Mouse (Mus musculus) layer of hippocampus, adult 2 months (tissue): ENCODE results near the gene Dda1. TPM values are rescaled to one million over a fixed set of nuclear protein-coding genes. Genes with fewer than 3 reads are reported as not detected.

ENCODE experiments used
- DNase-seq, 2 experiments: peaks; one replicate each; pipeline ENCODE4 v3.0.0; 2022; ENCODE audit warnings: low spot score in 2 of 2
- H3K27ac ChIP-seq: fragments of 200-600 bp; 2 replicates; pipeline ENCODE4 v1.8.1; 2022
- H3K4me3 ChIP-seq: fragments of 200-600 bp; 2 replicates; pipeline ENCODE4 v1.8.1; 2022; ENCODE audit warnings: mild to moderate bottlenecking
- CTCF ChIP-seq: fragments of 200-600 bp; conservative IDR thresholded peaks from 2 replicates; pipeline ENCODE4 v1.8.1; 2022; ENCODE audit warnings: antibody characterized with exemption, mild to moderate bottlenecking, moderate library complexity
- total RNA-seq, 2 experiments: library from RNA; stranded (reverse); gene quantifications; 2 replicates each; pipeline ENCODE4 v1.2.3; 2021

The Dda1 gene
- total RNA-seq, 2 experiments from 2014 or later: 83.2 to 89.7 TPM

DNA sequence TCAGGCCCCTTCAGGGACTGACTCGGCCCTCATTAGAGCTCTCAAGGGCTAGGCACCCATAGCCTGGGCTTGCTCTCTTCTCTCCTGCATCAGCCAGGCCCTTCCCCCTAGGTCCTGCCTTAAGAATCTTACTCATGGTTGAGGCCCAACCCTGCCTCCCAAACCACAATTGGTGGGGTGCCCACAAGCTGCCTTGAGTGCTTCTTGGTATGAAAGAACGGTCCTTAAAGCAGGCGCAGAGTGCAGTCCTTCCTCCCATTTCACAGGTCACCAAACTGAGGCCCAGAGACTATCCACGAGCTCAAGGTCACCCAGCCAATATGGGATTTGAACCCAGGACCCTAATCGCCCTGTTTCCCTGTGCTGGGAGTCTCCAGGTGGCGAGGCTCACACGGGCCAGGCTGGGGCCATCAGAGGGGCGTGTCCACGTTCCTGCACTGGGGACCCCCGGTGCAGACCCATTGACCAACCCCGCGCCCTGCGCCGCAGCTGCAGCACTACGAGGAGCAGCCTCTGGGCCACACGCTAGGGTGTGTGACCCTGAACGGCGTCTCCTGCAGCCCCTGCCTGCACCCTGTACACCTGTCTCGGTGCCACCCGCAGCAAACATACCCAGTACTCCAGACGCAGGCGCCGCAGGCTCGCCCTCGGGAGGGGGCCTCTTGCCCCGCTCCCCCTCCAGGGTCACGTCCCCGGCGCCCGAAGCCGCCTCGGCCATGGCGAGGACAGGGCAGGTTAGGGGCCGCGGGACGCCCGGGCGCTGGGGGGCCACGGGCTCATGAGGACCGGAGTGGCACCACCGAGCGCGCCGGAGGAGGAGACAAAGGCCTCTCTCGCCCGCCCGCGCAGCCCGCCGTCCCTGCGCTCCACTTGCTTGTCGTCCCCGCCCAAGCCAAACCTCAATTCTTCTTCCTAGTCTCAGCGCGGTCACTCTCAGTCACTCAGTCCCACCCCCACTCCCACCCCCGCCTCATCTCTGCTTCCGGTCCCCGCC lies 16.4 kb downstream of the Dda1 start, which contains the start of gene Ano8:
Ano8 (minus strand) TSS at position 822 of the 994 bp plus-strand sequence.
- Histone ChIP-seq H3K27ac (peak within 1 kb of the TSS; percentile 96), H3K4me3 (peak within 1 kb of the TSS; percentile 97)
- no peak for TF ChIP-seq CTCF
- DNase-seq: peak; percentile 88 to 90

DNA sequence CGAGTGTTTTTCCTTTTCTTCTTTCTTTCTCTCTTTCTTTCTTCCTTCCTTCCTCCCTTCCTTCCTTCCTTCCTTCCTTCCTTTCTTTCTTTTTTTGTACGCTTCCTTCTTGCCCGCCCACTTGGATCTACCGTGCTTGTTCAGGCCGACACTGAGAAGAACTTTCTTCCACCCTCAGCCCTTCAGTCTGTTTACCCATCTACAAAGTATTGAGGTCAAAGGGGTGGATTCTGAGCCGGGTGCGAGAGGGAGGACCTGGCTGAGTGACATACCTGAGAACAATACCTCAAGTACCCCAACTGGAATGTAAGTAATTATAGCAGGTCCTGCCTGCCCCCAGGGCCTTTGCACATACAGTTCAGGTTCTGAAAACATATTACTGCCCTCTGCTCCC lies 17.1 kb downstream of the Dda1 start:
- Histone ChIP-seq H3K27ac (peak overlapping the region; percentile 96), H3K4me3 (peak overlapping the region; percentile 97)
- no peak for DNase-seq
- TF ChIP-seq CTCF: no peak

DNA sequence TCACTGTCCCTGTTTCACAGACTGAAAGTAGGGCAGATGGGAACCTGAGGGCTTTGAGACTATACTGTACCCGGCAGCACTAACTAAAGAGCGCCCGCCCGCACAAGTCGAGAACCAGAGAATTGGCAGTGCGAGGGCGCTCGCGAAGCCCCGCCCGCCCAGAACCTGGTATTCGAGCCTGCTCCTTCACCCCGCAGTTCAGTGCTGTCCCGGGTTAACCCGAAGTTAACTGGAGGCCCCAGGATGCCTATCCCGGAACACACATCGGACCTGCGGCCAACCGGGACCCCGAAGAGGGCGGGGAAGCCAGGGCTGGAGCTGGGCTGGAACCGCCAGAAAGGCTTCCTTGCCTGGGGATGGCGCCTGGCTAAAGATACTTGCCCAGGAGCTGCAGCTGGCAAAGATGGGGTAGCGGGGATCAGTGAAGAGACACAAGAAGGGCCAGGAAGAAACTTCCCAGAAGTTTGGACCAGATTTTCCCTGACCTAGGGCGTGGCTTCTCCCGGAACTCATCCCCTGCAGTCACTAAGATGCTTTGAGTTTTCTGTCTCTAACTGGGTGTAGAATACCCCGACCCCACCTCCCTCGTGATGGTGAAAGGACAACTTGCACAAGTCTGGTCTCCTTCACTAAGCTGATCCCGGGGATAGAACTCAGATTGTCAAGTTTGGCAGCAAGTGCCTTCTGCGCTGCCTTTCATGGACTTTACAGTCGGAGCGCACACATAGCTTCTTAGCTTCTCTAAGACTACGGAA lies 18.9 kb downstream of the Dda1 start, which contains the start of gene Gtpbp3:
Gtpbp3 (plus strand) TSS at position 413 of the 755 bp plus-strand sequence.
- no peak for TF ChIP-seq CTCF
- Histone ChIP-seq H3K27ac (peak within 1 kb of the TSS; percentile 90), H3K4me3 (peak within 1 kb of the TSS; percentile 90)
- DNase-seq: peak; percentile 71 to 82

DNA sequence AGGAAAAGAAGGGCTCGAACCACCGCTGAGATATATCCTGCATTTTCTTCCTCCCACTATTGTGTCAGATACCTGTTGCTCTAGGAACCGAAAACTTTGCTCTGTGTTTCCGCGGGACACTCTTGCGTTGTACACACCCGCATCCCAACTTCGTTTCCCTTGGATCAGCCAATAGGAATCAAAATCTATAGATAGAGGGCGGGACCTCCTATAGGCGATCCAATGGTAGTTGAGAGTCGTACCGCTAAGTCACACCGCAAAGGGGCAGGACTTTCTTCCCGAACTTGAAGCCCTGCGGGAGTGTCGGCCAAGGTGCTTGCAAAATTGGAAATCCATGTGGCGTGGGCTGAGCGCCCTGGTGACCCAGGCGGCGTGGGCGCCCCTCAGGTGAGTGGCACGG lies 19.5 kb downstream of the Dda1 start:
- peak; percentile 46 for TF ChIP-seq CTCF
- H3K4me3 ChIP-seq: peak overlapping the region; percentile 90
- peak overlapping the region; percentile 90 for H3K27ac ChIP-seq
- peak; percentile 87 to 92 for DNase-seq

DNA sequence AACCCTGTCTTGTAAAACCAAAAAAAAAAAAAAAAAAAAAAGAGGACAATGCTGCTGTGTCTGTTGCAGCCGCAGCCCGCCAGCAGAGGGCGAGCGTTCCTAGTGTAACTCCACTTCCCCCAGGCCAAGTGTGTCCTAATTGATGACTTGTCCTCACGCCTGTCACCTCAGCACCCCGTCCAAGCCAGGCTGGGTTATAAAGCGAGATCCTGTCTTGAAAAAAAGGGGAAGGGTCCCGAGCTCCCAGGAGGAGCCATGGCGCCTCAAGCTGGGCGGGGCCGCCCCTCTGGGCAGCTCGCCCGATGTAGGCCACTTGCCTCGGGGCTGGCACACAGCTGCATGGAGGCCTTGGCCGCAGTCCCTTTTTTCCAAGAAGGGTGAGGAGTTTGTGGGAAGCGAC lies 26.0 kb downstream of the Dda1 start:
- Histone ChIP-seq H3K27ac (peak overlapping the region; percentile 16; the same call in 1 of the 2 replicates), H3K4me3 (peak overlapping the region; percentile 42)
- DNase-seq: peak; percentile 70 to 78
- peak; percentile 87 for TF ChIP-seq CTCF

DNA sequence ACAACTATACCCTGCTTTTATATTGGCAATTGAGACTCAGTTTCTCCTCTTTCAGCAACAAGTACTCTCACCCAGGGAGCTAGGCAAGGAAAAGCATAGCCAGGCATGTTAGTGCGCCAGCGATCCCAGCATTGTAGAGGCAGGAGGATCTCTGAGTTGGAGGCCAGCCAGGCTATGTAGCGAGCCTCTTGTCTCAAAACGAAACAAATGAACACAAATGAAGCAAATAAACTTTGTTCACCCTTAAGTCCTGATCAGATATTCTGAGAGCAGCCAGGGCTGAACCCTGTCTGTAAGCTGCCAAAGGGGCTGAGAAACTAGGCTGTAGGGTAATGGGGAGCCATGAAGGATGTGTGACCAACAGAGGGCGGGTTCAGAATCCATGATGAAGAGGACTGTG lies 26.8 kb downstream of the Dda1 start:
- no peak overlapping the region for H3K27ac ChIP-seq

DNA sequence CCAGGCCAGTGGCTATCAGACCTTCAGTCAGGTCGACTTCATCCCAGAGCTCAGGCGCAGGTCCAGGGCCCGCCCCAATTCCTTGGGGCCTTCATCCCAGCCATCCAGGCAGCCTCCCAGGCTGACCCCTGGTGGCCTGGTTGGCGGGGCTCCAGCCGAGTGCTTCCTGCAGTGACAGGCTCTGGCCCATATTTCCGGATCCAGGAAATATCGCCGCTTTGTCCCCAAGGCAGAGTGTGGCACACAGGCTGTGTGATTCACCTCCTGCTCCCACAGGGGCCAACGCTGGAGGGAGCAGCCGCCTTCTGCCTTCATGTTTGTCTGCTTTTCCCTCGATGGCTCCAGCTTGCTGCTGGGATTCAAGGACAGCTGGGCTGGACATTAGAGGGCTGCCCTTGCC lies 27.5 kb downstream of the Dda1 start:
- peak overlapping the region; percentile 70 for H3K27ac ChIP-seq

More for the DNA sequence above, 26.8 kb downstream of the Dda1 start:
- no peak for DNase-seq
- H3K4me3 ChIP-seq: no peak overlapping the region
- no peak for TF ChIP-seq CTCF

DNA sequence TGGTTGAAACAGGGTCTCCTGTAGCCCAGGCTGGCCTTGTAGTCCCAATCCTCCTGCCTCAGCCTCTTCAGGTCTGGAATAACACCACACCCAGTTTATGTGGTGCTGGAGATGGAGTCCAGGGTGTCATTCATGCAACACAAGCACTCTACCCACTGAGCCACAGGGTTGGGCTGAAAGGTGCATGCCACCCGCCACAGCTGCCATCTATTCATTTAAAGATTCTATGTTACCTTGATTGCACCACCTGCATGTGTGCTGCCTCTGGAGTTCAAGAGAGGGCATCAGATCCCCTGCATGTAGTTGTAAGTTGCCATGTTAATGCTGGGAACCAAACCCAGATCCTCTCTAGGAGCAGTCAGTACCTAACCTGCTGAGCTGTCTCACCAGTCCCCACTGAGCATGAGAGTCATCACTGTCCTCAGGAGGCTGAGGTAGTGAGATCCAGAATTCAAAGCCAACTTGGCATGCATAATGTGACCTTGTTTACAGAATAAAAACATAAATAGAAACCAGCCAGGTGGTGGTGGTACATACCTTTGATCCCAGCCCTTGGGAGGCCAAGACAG lies 28.2 kb downstream of the Dda1 start:
- TF ChIP-seq CTCF: no peak
- DNase-seq: no peak
- no peak overlapping the region for H3K4me3 ChIP-seq
- H3K27ac ChIP-seq: 0 out of 2 replicates have a peak overlapping the region, but pooled peaks have one; percentile 70

More for the DNA sequence above, 27.5 kb downstream of the Dda1 start:
- no peak for DNase-seq
- peak; percentile 44 for TF ChIP-seq CTCF
- no peak overlapping the region for H3K4me3 ChIP-seq

DNA sequence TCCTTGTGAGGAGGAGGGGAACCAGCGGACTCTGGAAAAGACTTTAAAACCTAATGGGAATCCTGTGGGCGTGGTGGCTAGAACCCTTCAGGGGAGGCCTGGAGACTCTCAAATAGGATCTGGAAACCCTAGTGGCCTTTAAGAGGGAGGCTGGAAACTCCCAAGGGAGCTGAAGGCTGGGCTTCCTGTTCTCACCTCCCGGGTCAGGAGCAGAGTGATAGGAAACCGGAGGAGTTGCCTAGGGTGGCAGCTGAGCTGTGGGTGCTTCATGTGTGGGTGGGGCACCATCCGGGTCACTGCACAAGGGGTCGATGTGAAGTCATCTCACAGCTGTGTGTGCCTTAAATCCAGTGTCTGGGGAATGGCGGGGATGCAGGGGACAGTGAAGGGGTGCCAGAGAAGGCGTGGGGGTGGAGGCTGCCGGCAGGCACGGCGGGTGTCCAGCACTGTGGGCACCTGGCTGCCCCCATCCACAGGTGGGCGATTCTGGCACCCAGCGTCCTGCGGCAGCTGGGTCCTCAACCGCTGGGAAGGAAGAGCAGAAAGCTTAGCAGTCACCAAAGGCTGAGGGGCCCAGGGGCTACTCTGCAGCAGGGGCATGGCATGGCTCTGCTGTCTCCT lies 29.0 kb downstream of the Dda1 start:
- no peak overlapping the region for H3K4me3 ChIP-seq
- DNase-seq: no peak
- no peak for TF ChIP-seq CTCF
- H3K27ac ChIP-seq: no peak overlapping the region

DNA sequence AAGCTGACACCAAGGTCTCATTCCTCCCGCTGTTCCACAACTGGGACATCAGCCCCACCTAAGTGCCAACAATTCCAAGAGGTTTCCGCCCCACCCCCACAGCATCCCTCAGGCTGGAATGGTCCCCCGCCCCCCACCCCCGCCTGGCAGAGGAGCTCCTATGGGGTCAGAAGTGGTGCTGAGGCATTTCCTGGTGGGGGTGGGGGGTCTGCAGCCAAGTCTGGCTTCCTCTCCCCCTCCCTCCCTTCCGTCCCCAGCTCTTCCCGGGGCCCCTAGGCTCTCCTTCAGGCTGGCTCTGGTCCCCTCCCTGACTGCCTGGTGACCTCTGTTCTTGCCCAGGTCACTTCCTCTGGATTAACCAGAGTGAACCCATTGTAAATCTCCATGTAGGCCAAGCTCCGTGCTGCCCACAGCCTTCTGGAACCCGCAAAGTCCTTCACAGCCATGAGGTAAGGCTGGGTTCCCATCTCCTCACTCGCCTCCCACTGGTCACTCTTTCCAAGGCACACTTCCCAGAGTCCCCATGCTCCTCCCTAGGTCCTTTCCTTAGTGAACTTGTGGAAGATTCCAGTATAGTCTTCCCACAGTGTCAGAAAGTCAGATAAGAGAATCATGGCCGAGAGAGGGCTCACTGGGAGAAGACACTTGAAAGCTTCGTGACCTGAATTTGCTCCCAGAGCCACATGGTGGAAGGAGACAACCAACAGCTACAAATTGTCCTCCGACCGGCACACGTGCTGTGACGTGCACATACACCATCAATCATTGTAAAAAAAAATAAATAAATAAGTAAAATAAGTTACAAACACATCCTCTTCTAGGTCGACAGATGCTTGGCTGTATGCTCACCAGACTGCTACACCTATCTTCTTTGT lies 30.1 kb downstream of the Dda1 start:
- Histone ChIP-seq H3K27ac (no peak overlapping the region), H3K4me3 (no peak overlapping the region)
- TF ChIP-seq CTCF: no peak
- DNase-seq: no peak

DNA sequence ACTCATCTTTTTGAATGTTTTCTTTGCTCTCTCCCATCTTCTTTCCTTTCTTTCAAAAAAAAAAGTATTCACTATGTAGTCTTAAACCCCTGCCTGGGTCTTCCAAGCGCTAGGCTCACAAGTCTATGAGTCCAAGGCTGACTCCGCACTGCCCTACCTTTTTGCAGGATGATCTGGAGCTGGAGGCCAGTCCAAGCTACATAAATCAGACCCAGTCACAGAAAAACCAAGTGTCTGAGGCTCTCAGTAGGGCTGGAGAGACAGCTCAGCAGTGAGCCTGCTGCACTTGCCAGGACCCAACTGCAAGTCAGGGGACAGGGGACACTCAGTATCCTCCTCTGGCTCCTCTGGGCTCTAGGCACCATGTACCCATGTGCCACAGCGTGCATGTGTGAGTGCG lies 35.4 kb downstream of the Dda1 start:
- no peak for TF ChIP-seq CTCF
- Histone ChIP-seq H3K27ac (no peak overlapping the region), H3K4me3 (no peak overlapping the region)
- no peak for DNase-seq
